Mouse (Mus musculus) kidney, adult 2 months (tissue): ENCODE data around the gene Tm7sf3. TPM values are rescaled to one million over a fixed set of nuclear protein-coding genes. Genes with fewer than 3 reads are reported as not detected.

Experiments
- DNase-seq: peaks from one replicate; pipeline ENCODE4 v3.0.0; 2021
- H3K27ac ChIP-seq: fragments of 200-500 bp; 2 replicates; pipeline ENCODE4 v1.5.1; 2012; ENCODE audit warnings: low read depth, low read length, control low read depth, inconsistent platforms; ENCODE audit not compliant: insufficient read depth
- H3K27me3 ChIP-seq: fragments of 200-500 bp; replicated peaks from 2 replicates; pipeline ENCODE4 v1.6.1; 2012; ENCODE audit warnings: mild to moderate bottlenecking, moderate library complexity, low read length, inconsistent platforms; ENCODE audit not compliant: control insufficient read depth, insufficient read depth
- H3K36me3 ChIP-seq: fragments of 200-500 bp; 2 replicates; pipeline ENCODE4 v1.6.1; 2012; ENCODE audit warnings: mild to moderate bottlenecking, moderate library complexity, low read length, inconsistent platforms; ENCODE audit not compliant: control insufficient read depth, insufficient read depth
- H3K4me1 ChIP-seq: fragments of 200-500 bp; 2 replicates; pipeline ENCODE4 v1.6.1; 2011; ENCODE audit warnings: low read length; ENCODE audit not compliant: control insufficient read depth, insufficient read depth
- H3K4me3 ChIP-seq: fragments of 200-500 bp; 2 replicates; pipeline ENCODE4 v1.5.1; 2011; ENCODE audit warnings: mild to moderate bottlenecking, low read depth, low read length, control low read depth; ENCODE audit not compliant: insufficient read depth
- CTCF ChIP-seq: fragments of 200-500 bp; conservative IDR thresholded peaks from 2 replicates; pipeline ENCODE4 v1.5.1; 2011; ENCODE audit warnings: low read depth, mild to moderate bottlenecking, control low read depth, low read length, moderate library complexity, mixed read lengths; ENCODE audit not compliant: insufficient read depth, insufficient read length
- POLR2A ChIP-seq: fragments of 200-500 bp; IDR thresholded peaks from one replicate; pipeline ENCODE4 v1.6.1; 2011; ENCODE audit warnings: low read depth, low read length, control low read depth
- WGBS: fragments of 180-500 bp; shearing (Covaris S2); methylation state at CpG from one replicate; pipeline ENCODE4 v1.1.7; 2018; 5-methylcytosine and 5-hydroxymethylcytosine counted together
- polyA plus RNA-seq: library from polyadenylated mRNA; depleted of rRNA; stranded (reverse); fragments of >200 nt; gene quantifications from 2 replicates; pipeline ENCODE4 v1.2.3, GENCODE M21; 2012

The Tm7sf3 gene
- polyA plus RNA-seq, 1 experiment = 34.8 TPM

- peak; percentile 38 for DNase-seq
- 31% methylated on average over 3 of the region's 3 CpGs for WGBS
- H3K4me1 ChIP-seq = peaks cover 4% of the 10 kb centered on the region; the same call in 1 of the 2 replicates
- H3K36me3 ChIP-seq = peaks cover 2% of the 10 kb centered on the region; the same call in 1 of the 2 replicates
- no peak overlapping the region for H3K27ac ChIP-seq
- H3K27me3 ChIP-seq = no peaks in the 10 kb centered on the region
- no peak overlapping the region for H3K4me3 ChIP-seq
- no peak for TF ChIP-seq POLR2A
- TF ChIP-seq CTCF = no peak
Observed at GRCm38 (mm10) chr6:146653197-146653596, 10.6 kb upstream of the Tm7sf3 start.

GRCm38 (mm10) chr6:146651431-146651830 is 8.8 kb upstream of the Tm7sf3 start:
- Histone ChIP-seq H3K4me3 (no peak overlapping the region), H3K27ac (no peak overlapping the region), H3K27me3 (no peaks in the 10 kb centered on the region), H3K36me3 (peaks cover 2% of the 10 kb centered on the region; the same call in 1 of the 2 replicates), H3K4me1 (peaks cover 4% of the 10 kb centered on the region; the same call in 1 of the 2 replicates)
- peak; percentile 76 for DNase-seq
- TF ChIP-seq POLR2A = no peak
- no peak for TF ChIP-seq CTCF

- peaks cover 4% of the 10 kb centered on the region; the same call in 1 of the 2 replicates for H3K4me1 ChIP-seq
- DNase-seq = peak; percentile 68
- TF ChIP-seq POLR2A = no peak
- TF ChIP-seq CTCF = no peak
- H3K4me3 ChIP-seq = no peak overlapping the region
- WGBS = 38% methylated on average over 2 of the region's 2 CpGs
- no peak overlapping the region for H3K27ac ChIP-seq
- H3K36me3 ChIP-seq = peaks cover 2% of the 10 kb centered on the region; the same call in 1 of the 2 replicates
- no peaks in the 10 kb centered on the region for H3K27me3 ChIP-seq
Observed at GRCm38 (mm10) chr6:146650013-146650412, 7.4 kb upstream of the Tm7sf3 start.

GRCm38 (mm10) chr6:146643184-146643570 is 553 bp upstream of the Tm7sf3 start:
- peak; percentile 63 for DNase-seq
- Histone ChIP-seq H3K36me3 (no peaks in the 10 kb centered on the region), H3K4me3 (peak overlapping the region; percentile 81), H3K27ac (peak overlapping the region; percentile 45), H3K4me1 (peaks cover 8% of the 10 kb centered on the region; the same call in 1 of the 2 replicates), H3K27me3 (no peaks in the 10 kb centered on the region)
- TF ChIP-seq POLR2A = no peak
- no peak for TF ChIP-seq CTCF
- 11% methylated on average over 11 of the region's 11 CpGs for WGBS

- Histone ChIP-seq H3K27ac (peak overlapping the region; percentile 54), H3K27me3 (no peaks in the 10 kb centered on the region), H3K4me1 (peaks cover 8% of the 10 kb centered on the region; the same call in 1 of the 2 replicates), H3K36me3 (no peaks in the 10 kb centered on the region), H3K4me3 (peak overlapping the region; percentile 81; the same call in 1 of the 2 replicates)
- no peak for TF ChIP-seq CTCF
- no peak for DNase-seq
- WGBS = 53% methylated on average over 11 of the region's 11 CpGs
Observed at GRCm38 (mm10) chr6:146641621-146642210, 908 bp downstream of the Tm7sf3 start.

DNA sequence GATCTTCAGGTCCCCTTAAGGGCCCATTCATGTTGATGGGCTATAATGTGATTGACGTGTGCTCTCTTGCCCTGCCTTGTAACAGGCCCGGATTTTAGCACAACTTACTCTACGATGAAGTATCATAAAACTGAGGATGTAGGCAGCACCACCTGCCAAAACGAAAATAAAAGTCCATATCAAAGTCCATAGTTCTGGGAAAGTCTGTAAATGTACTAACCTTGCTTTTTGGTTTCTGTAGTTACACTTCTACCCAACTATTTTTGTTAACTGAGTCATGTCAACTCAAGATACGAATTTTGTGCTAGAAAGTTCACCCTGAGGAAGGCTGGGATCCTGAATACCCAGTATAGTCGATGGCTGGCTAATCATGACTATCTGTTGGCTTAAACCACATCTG is 1.6 kb downstream of the Tm7sf3 start:
- Histone ChIP-seq H3K27me3 (no peaks in the 10 kb centered on the region), H3K4me3 (no peak overlapping the region), H3K4me1 (peaks cover 8% of the 10 kb centered on the region; the same call in 1 of the 2 replicates), H3K36me3 (no peaks in the 10 kb centered on the region), H3K27ac (peak overlapping the region; percentile 59)
- 56% methylated on average over 6 of the region's 6 CpGs for WGBS
- peak; percentile 80 for DNase-seq
- TF ChIP-seq POLR2A (no peak), CTCF (no peak)

DNA sequence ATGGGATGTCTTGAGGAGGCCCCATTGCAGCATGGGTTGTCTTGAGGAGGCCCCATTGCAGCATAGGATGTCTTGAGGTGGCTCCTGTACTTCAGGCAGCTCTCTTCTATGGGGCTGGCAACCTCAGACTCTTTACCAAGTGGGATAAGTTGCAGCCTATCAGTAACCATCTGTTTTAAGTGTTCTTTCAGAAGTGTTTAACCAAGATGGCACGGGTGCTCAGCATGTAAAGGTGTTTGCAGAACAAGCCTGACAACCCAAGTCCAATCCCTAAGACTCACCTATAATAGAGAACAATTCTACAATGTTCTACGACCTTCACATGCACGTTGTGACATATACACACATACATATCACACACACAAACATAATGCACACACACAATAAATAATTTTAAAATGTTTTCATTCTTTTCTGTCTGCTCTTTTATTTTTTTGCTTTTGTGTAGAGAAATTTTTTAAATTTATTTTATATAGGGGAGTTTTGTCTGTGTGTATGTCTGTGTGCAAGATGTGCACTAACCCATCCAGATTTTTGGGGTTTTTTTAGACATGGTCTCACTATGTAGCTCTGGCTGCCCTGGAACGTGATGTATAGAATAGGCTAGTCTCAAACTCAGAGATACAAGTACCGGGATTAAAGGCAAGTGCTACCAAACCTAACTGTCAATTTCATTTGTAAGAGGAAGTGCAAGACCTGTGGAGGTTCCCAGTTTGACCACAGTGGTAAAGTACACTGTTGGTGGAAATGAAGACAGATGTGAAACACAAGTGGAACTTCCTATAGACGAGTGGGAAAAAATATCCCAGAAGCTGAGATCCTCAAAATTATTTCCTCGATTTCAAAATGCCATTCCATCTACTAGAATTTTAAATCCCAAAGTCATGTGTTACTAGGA is 2.3 kb downstream of the Tm7sf3 start:
- Histone ChIP-seq H3K36me3 (no peaks in the 10 kb centered on the region), H3K27ac (peak overlapping the region; percentile 59; the same call in 1 of the 2 replicates), H3K4me1 (peaks cover 8% of the 10 kb centered on the region; the same call in 1 of the 2 replicates), H3K27me3 (no peaks in the 10 kb centered on the region), H3K4me3 (no peak overlapping the region)
- no peak for DNase-seq
- TF ChIP-seq CTCF (no peak), POLR2A (no peak)
- WGBS = 86% methylated on average over 7 of the region's 7 CpGs
